Mouse (Mus musculus): ENCODE measurements around the gene Faf2.

Gene Faf2

GRCm38 (mm10) chr13:54704890-54705289 is 83.3 kb downstream of the Faf2 start:
- no peak for DNase-seq (ENCODE audit: low read depth in 2 of 2, low spot score in 2 of 2)

- DNase-seq (ENCODE audit: low read depth in 2 of 2, low spot score in 2 of 2) = no peak
Observed at GRCm38 (mm10) chr13:54710866-54711265, 89.3 kb downstream of the Faf2 start.
